Mouse (Mus musculus) spleen, postnatal 4 days (tissue): ENCODE results near the gene Cyp19a1.

ENCODE experiments used
- DNase-seq, 2 experiments: peaks; one replicate each; pipeline ENCODE4 v3.0.0; 2022; ENCODE audit warnings: low spot score in 2 of 2

Cyp19a1 gene

DNA sequence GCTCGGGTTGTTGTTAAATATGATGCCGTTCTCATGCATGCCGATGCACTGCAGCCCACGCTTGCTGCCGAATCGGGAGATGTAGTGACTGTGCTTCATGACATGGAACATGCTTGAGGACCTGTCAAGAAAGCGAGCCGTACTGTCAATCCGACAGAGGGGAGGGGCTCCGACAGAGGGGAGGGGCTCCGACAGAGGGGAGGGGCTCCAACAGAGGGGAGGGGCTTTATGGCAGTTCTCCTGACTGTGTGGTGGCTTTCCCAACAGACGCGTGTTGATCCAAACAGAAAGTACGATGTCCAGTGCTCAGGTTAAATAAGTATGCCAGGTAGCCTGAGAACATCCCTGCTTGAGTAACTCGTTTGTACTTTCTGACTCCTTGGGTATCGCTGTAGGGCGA is 87.7 kb downstream of the Cyp19a1 start:
- no peak for DNase-seq

DNA sequence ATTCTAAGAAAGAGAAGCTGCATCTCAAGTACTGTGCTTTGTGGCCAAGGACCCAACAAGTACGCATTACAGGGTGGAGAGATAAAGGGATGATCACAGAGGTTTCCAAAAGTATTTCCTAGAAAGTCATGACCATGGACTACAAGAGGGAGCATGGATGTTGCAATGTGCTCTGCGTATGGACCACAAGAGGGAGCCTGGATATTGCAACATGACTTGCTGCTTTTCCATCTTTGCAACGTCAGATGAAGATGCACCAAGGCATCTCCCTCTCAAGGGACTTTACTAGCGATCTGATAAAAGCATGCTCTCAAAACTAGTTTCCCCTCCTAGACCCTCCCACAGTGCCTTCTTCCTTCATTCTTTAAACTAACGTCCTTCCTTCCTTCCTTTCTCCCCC is 98.4 kb downstream of the Cyp19a1 start:
- no peak for DNase-seq

DNA sequence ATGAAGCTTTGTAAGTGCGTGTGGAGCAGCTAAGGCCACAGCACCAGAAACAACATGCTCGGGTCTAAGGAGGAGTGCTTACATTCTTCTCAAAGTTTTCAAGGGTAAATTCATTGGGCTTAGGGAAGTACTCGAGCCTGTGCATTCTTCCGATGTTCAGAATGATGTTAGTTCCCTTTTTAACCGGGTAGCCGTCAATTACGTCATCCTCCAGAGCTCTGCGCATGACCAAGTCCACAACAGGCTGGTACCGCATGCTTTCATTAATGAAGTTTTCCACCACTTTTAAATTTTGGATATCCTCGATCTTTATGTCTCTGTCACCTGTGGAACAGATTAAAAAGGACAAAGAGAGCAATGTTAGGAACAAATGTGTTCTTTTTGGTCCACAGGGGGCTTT is 99.5 kb downstream of the Cyp19a1 start:
- no peak for DNase-seq

DNA sequence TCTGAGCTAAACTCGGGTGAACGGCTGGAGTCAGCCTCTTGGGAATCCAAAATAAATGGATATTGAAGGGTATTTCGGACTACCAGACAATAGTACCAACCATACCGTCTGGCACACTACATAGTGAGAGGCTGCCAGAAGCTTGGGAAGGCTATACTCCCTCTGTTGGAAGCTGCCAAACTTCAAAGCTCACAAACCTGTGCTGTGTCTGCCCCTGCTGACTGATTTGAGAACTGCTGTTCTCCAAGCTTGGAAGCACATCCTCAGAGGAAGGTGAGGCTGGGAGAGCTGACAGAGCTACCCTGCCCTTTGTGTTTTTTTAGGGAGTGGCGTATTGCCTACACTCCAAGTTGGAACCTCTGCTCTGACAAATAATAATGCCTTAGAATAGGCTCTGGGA is 104.8 kb downstream of the Cyp19a1 start:
- no peak for DNase-seq

DNA sequence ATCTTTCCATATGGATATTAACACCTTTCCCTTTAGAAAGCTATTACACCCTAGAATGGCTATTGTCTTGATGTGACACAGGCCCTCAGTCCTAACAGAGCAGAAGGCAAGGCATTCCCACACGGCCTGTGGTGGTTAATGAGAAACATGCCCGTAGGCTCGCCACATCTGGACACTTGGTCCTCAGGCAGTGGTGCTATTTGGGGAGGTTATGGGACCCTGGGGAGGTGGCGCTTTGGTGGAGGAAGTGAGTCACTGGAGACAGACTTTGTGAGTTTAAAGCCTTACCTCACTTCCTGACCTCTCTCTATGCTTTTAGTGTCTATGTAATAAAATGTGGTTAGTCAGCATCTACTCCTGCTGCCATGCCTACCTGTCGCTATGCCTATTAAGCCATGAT is 114.2 kb downstream of the Cyp19a1 start:
- DNase-seq, result no peak

DNA sequence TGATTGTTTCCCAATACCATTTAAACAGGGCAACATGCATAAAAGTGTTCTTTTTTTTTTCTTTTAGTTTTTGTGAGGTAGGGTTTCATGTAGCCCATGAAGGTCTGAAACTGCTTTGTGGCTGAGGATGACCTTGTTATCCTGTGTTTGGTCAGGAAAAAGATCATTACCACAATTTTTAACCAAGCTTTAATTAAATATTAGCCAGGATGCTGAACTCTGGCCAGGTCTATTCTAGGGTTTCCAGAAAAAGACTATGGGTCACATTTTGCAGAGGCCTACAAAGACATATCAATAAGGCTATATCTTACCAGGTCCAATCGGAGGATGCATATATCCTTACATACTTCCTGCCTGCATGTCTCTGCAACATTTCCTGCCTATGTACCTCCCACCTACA is 128.7 kb downstream of the Cyp19a1 start:
- DNase-seq, result no peak
